Mouse (Mus musculus): ENCODE measurements around the gene Col28a1.

DNA sequence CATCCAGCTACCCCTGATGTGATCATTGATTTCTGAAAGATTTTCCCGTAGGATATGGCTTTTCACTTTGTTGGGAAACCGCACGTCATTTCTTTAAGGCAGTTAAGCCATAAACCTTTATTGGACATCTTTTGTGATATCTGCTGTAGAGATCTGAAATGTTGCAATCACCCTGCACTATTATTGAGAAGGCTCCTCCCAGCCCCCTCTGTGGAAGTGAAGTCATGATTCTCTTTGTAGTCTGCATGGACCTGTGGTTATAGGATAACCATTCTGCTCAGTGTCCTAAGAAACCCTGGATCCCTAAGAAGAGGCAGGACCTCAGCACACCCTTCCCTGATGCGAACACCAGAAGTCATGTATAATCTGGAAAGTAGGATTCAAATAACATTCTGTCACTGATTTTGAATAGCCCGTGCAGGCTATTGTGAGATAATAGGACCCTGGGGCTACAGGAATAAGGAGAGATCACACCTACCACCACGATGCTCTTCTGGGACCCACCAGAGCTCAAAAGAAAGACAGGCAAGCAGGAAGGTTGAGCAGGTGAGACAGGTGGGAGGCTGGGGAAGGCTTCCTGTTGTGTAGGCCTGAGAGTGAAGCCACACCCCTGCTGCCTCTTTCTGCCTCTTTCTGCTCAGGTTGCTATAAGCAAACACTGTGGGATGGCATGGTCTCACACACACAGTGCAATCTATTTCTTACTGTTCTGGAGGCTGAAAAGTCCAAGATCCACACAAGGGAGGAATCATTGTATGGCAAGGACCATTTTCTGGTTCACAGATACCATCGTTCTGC lies 166.9 kb downstream of the Col28a1 start:
- TF ChIP-seq EP300 (IDR thresholded peaks at IDR 0.05; ENCODE audit: low read depth in 1 of 2, low read length in 2 of 2) (no peak), CTCF (IDR thresholded peaks at IDR 0.05 in 2 of 3, conservative IDR thresholded peaks at IDR 0.05 in 1 of 3; ENCODE audit: control insufficient read depth in 1 of 3, insufficient read depth in 1 of 3, low read depth in 2 of 3, low read length in 3 of 3, poor library complexity in 1 of 3, severe bottlenecking in 1 of 3) (no peak)

Measured in MEL (cell line).